Comparison of ENCODE assay signal across 34 mouse cellular contexts in genomic region chr15:16163969-16164368, GRCm38 (mm10).
"Had no signal": no experiment of that assay in that cellular context is flagged by ENCODE, and none has a peak within 500 bp of the region (broad histone marks: within the 10 kb centered on the region; RNA-seq: fewer than 3 reads in every experiment).

No protein-coding gene starts in this region.

- H3K4me1 ChIP-seq: heart, embryonic 12.5 days; heart, embryonic 13.5 days; heart, embryonic 15.5 days; hindbrain, embryonic 10.5 days; hindbrain, embryonic 12.5 days; hindbrain, embryonic 13.5 days; hindbrain, embryonic 15.5 days; kidney, embryonic 15.5 days had no signal

- H3K9me3 ChIP-seq: heart, embryonic 12.5 days; heart, embryonic 13.5 days; heart, embryonic 15.5 days; hindbrain, embryonic 10.5 days; hindbrain, embryonic 12.5 days; hindbrain, embryonic 13.5 days; hindbrain, embryonic 15.5 days; kidney, embryonic 15.5 days had no signal

- H3K27me3 ChIP-seq: heart, embryonic 12.5 days; heart, embryonic 13.5 days; heart, embryonic 15.5 days; hindbrain, embryonic 12.5 days; hindbrain, embryonic 13.5 days; hindbrain, embryonic 15.5 days; kidney, embryonic 15.5 days had no signal

- H3K4me3 ChIP-seq: heart, embryonic 12.5 days; heart, embryonic 13.5 days; heart, embryonic 15.5 days; hindbrain, embryonic 10.5 days; hindbrain, embryonic 12.5 days; hindbrain, embryonic 13.5 days; hindbrain, embryonic 15.5 days; kidney, embryonic 15.5 days; layer of hippocampus, adult 2 months; left cerebral cortex, adult 2 months had no signal

- H3K9ac ChIP-seq: heart, embryonic 12.5 days; heart, embryonic 13.5 days; heart, embryonic 15.5 days; hindbrain, embryonic 12.5 days; hindbrain, embryonic 13.5 days; hindbrain, embryonic 14.5 days; hindbrain, embryonic 15.5 days; kidney, embryonic 15.5 days had no signal

- H3K4me2 ChIP-seq: heart, embryonic 11.5 days; heart, embryonic 12.5 days; heart, embryonic 13.5 days; heart, embryonic 15.5 days; hindbrain, embryonic 12.5 days; hindbrain, embryonic 13.5 days; hindbrain, embryonic 14.5 days; hindbrain, embryonic 15.5 days; kidney, embryonic 15.5 days had no signal

- H3K36me3 ChIP-seq: heart, embryonic 12.5 days; heart, embryonic 13.5 days; heart, embryonic 15.5 days; hindbrain, embryonic 10.5 days; hindbrain, embryonic 12.5 days; hindbrain, embryonic 13.5 days; hindbrain, embryonic 15.5 days; kidney, embryonic 15.5 days had no signal

- ATAC-seq: hindbrain, embryonic 16.5 days; hindbrain, postnatal 0 days; inflammation-experienced regulatory T-cells, adult 6 months; intestine, embryonic 16.5 days; intestine, postnatal 0 days had no signal

- DNase-seq: heart, postnatal 10 days; heart, postnatal 14 days; heart, postnatal 36 days; heart, postnatal 4 days; kidney, adult 11 months; kidney, adult 18-20 months; kidney, adult 2 months; kidney, adult 8-10 months; kidney, adult 9 months; kidney, postnatal 10 days; kidney, postnatal 14 days; kidney, postnatal 25 days; kidney, postnatal 36 days; kidney, postnatal 4 days; layer of hippocampus, adult 9-11 months; layer of hippocampus, postnatal 36 days had no signal

- H3K27ac ChIP-seq: heart, embryonic 13.5 days; heart, embryonic 15.5 days; hindbrain, embryonic 10.5 days; hindbrain, embryonic 12.5 days; hindbrain, embryonic 13.5 days; hindbrain, embryonic 14.5 days; hindbrain, embryonic 15.5 days; hindbrain, postnatal 0 days; kidney, embryonic 15.5 days; kidney, postnatal 0 days; layer of hippocampus, adult 2 months; left cerebral cortex, adult 2 months had no signal
